Mouse (Mus musculus): Measurements from ENCODE around the gene Cd276. TPM values are rescaled to one million over a fixed set of nuclear protein-coding genes. Genes with fewer than 3 reads are reported as not detected.
A peak's percentile ranks its signal among the peaks of the same experiment; 100 is the strongest.

The Cd276 gene
- polyA plus RNA-seq, 2 experiments, result 0.87 to 1.2 TPM

- Histone ChIP-seq H3K27ac (no peak overlapping the region), H3K9ac (replicated peaks) (no peak overlapping the region), H3K36me3 (replicated peaks; ENCODE audit: control insufficient read depth, insufficient read depth, low read depth) (no peaks in the 10 kb centered on the region), H3K9me3 (ENCODE audit: control insufficient read depth, low read length) (no peaks in the 10 kb centered on the region), H3K4me2 (ENCODE audit: low read depth) (no peak overlapping the region), H3K27me3 (ENCODE audit: control insufficient read depth, insufficient read depth, low read length) (no peaks in the 10 kb centered on the region), H3K4me3 (ENCODE audit: insufficient read depth in 1 of 2, low read depth in 2 of 2, low read length in 2 of 2) (no peak overlapping the region), H3K4me1 (replicated peaks; ENCODE audit: control insufficient read depth in 2 of 2, insufficient read depth in 2 of 2, low read length in 1 of 2) (no peaks in the 10 kb centered on the region)
- 54% methylated on average over 20 of the region's 20 CpGs for WGBS (ENCODE audit: insufficient replicate concordance)
- DNase-seq (ENCODE audit: low read depth in 3 of 3, low spot score in 3 of 3) (no peak), ATAC-seq (ENCODE audit: insufficient read depth) (no peak)
- TF ChIP-seq CTCF (IDR thresholded peaks at IDR 0.05; ENCODE audit: low read depth) (peak; percentile 71), EP300 (IDR thresholded peaks at IDR 0.05; ENCODE audit: low read depth) (no peak)
These were observed 19.6 kb downstream of the Cd276 start for GRCm38 (mm10) chr9:58535447-58536134.

GRCm38 (mm10) chr9:58534766-58535165, 20.5 kb downstream of the Cd276 start:
- TF ChIP-seq EP300 (IDR thresholded peaks at IDR 0.05; ENCODE audit: low read depth) (no peak), CTCF (IDR thresholded peaks at IDR 0.05; ENCODE audit: low read depth) (peak; percentile 78)
- no peak overlapping the region for H3K9ac ChIP-seq (replicated peaks)
- H3K9me3 ChIP-seq (ENCODE audit: control insufficient read depth, low read length), result no peaks in the 10 kb centered on the region
- H3K27me3 ChIP-seq (ENCODE audit: control insufficient read depth, insufficient read depth, low read length), result no peaks in the 10 kb centered on the region
- H3K27ac ChIP-seq, result no peak overlapping the region
- no peak overlapping the region for H3K4me3 ChIP-seq (ENCODE audit: insufficient read depth in 1 of 2, low read depth in 2 of 2, low read length in 2 of 2)
- ATAC-seq (ENCODE audit: insufficient read depth) (no peak), DNase-seq (ENCODE audit: low read depth in 3 of 3, low spot score in 3 of 3) (peak; percentile 26 to 41 (median 37))
- no peaks in the 10 kb centered on the region for H3K4me1 ChIP-seq (replicated peaks; ENCODE audit: control insufficient read depth in 2 of 2, insufficient read depth in 2 of 2, low read length in 1 of 2)
- no peak overlapping the region for H3K4me2 ChIP-seq (ENCODE audit: low read depth)
- H3K36me3 ChIP-seq (replicated peaks; ENCODE audit: control insufficient read depth, insufficient read depth, low read depth), result no peaks in the 10 kb centered on the region
- 23% methylated on average over 1 of the region's 1 CpGs for WGBS (ENCODE audit: insufficient replicate concordance)

GRCm38 (mm10) chr9:58533322-58533721, 21.9 kb downstream of the Cd276 start:
- Histone ChIP-seq H3K9me3 (ENCODE audit: control insufficient read depth, low read length) (no peaks in the 10 kb centered on the region), H3K27me3 (ENCODE audit: control insufficient read depth, insufficient read depth, low read length) (no peaks in the 10 kb centered on the region), H3K9ac (replicated peaks) (no peak overlapping the region), H3K27ac (no peak overlapping the region), H3K4me2 (ENCODE audit: low read depth) (no peak overlapping the region), H3K4me1 (replicated peaks; ENCODE audit: control insufficient read depth in 2 of 2, insufficient read depth in 2 of 2, low read length in 1 of 2) (no peaks in the 10 kb centered on the region), H3K4me3 (ENCODE audit: insufficient read depth in 1 of 2, low read depth in 2 of 2, low read length in 2 of 2) (no peak overlapping the region), H3K36me3 (replicated peaks; ENCODE audit: control insufficient read depth, insufficient read depth, low read depth) (no peaks in the 10 kb centered on the region)
- TF ChIP-seq EP300 (IDR thresholded peaks at IDR 0.05; ENCODE audit: low read depth) (no peak), CTCF (IDR thresholded peaks at IDR 0.05; ENCODE audit: low read depth) (no peak)
- WGBS (ENCODE audit: insufficient replicate concordance), result 62% methylated on average over 6 of the region's 6 CpGs
- ATAC-seq (ENCODE audit: insufficient read depth) (no peak), DNase-seq (ENCODE audit: low read depth in 3 of 3, low spot score in 3 of 3) (no peak)

- no peak for ATAC-seq (ENCODE audit: insufficient read depth)
- no peak for TF ChIP-seq EP300 (IDR thresholded peaks at IDR 0.05; ENCODE audit: low read depth)
- TF ChIP-seq CTCF (IDR thresholded peaks at IDR 0.05; ENCODE audit: low read depth), result no peak
- 75% methylated on average over 4 of the region's 4 CpGs for WGBS (ENCODE audit: insufficient replicate concordance)
These were observed 23.0 kb downstream of the Cd276 start for GRCm38 (mm10) chr9:58532236-58532635.

GRCm38 (mm10) chr9:58530407-58530806, 24.8 kb downstream of the Cd276 start:
- Histone ChIP-seq H3K4me2 (ENCODE audit: low read depth) (no peak overlapping the region), H3K9ac (replicated peaks) (no peak overlapping the region), H3K36me3 (replicated peaks; ENCODE audit: control insufficient read depth, insufficient read depth, low read depth) (no peaks in the 10 kb centered on the region), H3K9me3 (ENCODE audit: control insufficient read depth, low read length) (no peaks in the 10 kb centered on the region), H3K4me1 (replicated peaks; ENCODE audit: control insufficient read depth in 2 of 2, insufficient read depth in 2 of 2, low read length in 1 of 2) (no peaks in the 10 kb centered on the region), H3K4me3 (ENCODE audit: insufficient read depth in 1 of 2, low read depth in 2 of 2, low read length in 2 of 2) (no peak overlapping the region), H3K27ac (no peak overlapping the region), H3K27me3 (ENCODE audit: control insufficient read depth, insufficient read depth, low read length) (no peaks in the 10 kb centered on the region)
- 69% methylated on average over 13 of the region's 13 CpGs for WGBS (ENCODE audit: insufficient replicate concordance)
- DNase-seq (ENCODE audit: low read depth in 3 of 3, low spot score in 3 of 3) (no peak), ATAC-seq (ENCODE audit: insufficient read depth) (no peak)
- no peak for TF ChIP-seq CTCF (IDR thresholded peaks at IDR 0.05; ENCODE audit: low read depth)
- TF ChIP-seq EP300 (IDR thresholded peaks at IDR 0.05; ENCODE audit: low read depth), result no peak

More at GRCm38 (mm10) chr9:58532236-58532635, 23.0 kb downstream of the Cd276 start:
- Histone ChIP-seq H3K27ac (no peak overlapping the region), H3K27me3 (ENCODE audit: control insufficient read depth, insufficient read depth, low read length) (no peaks in the 10 kb centered on the region), H3K4me1 (replicated peaks; ENCODE audit: control insufficient read depth in 2 of 2, insufficient read depth in 2 of 2, low read length in 1 of 2) (no peaks in the 10 kb centered on the region), H3K4me3 (ENCODE audit: insufficient read depth in 1 of 2, low read depth in 2 of 2, low read length in 2 of 2) (no peak overlapping the region), H3K9me3 (ENCODE audit: control insufficient read depth, low read length) (no peaks in the 10 kb centered on the region), H3K9ac (replicated peaks) (no peak overlapping the region), H3K36me3 (replicated peaks; ENCODE audit: control insufficient read depth, insufficient read depth, low read depth) (no peaks in the 10 kb centered on the region), H3K4me2 (ENCODE audit: low read depth) (no peak overlapping the region)
- no peak for DNase-seq (ENCODE audit: low read depth in 3 of 3, low spot score in 3 of 3)
